Mouse (Mus musculus) midbrain, embryonic 15.5 days (tissue): ENCODE results near the gene Sipa1. TPM values are rescaled to one million over a fixed set of nuclear protein-coding genes. Genes with fewer than 3 reads are reported as not detected.
A peak's percentile ranks its signal among the peaks of the same experiment; 100 is the strongest.

Experiments
- ATAC-seq: fragments of 200-750 bp; cut with Nextera tagmentation; replicated peaks from 2 replicates; pipeline ENCODE4 v1.8.0; 2017; ENCODE audit warnings: moderate TSS enrichment
- H3K27ac ChIP-seq: fragments of 300-500 bp; sonication (generic); 2 replicates; pipeline ENCODE4 v1.5.1; 2015; ENCODE audit warnings: mild to moderate bottlenecking, inconsistent platforms
- H3K27me3 ChIP-seq: fragments of 300-500 bp; sonication (generic); replicated peaks from 2 replicates; pipeline ENCODE4 v1.6.1; 2015; ENCODE audit warnings: inconsistent platforms
- H3K36me3 ChIP-seq: fragments of 300-500 bp; sonication (generic); replicated peaks from 2 replicates; pipeline ENCODE4 v1.6.1; 2015; ENCODE audit warnings: inconsistent platforms
- H3K4me1 ChIP-seq: fragments of 300-500 bp; sonication (generic); 2 replicates; pipeline ENCODE4 v1.6.1; 2015; ENCODE audit warnings: inconsistent platforms
- H3K4me2 ChIP-seq: fragments of 300-500 bp; sonication (generic); 2 replicates; pipeline ENCODE4 v1.6.1; 2015; ENCODE audit warnings: inconsistent platforms, mild to moderate bottlenecking, moderate library complexity
- H3K4me3 ChIP-seq: fragments of 300-500 bp; sonication (generic); 2 replicates; pipeline ENCODE4 v1.5.1; 2015; ENCODE audit warnings: mild to moderate bottlenecking, inconsistent platforms
- H3K9ac ChIP-seq: fragments of 300-500 bp; sonication (generic); 2 replicates; pipeline ENCODE4 v1.6.1; 2015; ENCODE audit warnings: mild to moderate bottlenecking, inconsistent platforms
- H3K9me3 ChIP-seq: fragments of 300-500 bp; sonication (generic); 2 replicates; pipeline ENCODE4 v1.6.1; 2016; ENCODE audit warnings: inconsistent platforms
- whole genome bisulfite sequencing: fragments of 180-500 bp; shearing (Covaris S2); methylation state at CpG from one replicate; pipeline ENCODE4 v1.1.7; 2015; ENCODE audit warnings: mixed read lengths; 5-methylcytosine and 5-hydroxymethylcytosine counted together
- polyA plus RNA-seq: library from polyadenylated mRNA; unstranded; fragments of >200 nt; fragmentation: Nextera tagmentation; extraction: Ambion mirVana; gene quantifications from 2 replicates; pipeline ENCODE4 v1.2.1, GENCODE M21; 2015

Gene Sipa1
- 17.1 and 19.6 TPM in 2 replicates for polyA plus RNA-seq

DNA sequence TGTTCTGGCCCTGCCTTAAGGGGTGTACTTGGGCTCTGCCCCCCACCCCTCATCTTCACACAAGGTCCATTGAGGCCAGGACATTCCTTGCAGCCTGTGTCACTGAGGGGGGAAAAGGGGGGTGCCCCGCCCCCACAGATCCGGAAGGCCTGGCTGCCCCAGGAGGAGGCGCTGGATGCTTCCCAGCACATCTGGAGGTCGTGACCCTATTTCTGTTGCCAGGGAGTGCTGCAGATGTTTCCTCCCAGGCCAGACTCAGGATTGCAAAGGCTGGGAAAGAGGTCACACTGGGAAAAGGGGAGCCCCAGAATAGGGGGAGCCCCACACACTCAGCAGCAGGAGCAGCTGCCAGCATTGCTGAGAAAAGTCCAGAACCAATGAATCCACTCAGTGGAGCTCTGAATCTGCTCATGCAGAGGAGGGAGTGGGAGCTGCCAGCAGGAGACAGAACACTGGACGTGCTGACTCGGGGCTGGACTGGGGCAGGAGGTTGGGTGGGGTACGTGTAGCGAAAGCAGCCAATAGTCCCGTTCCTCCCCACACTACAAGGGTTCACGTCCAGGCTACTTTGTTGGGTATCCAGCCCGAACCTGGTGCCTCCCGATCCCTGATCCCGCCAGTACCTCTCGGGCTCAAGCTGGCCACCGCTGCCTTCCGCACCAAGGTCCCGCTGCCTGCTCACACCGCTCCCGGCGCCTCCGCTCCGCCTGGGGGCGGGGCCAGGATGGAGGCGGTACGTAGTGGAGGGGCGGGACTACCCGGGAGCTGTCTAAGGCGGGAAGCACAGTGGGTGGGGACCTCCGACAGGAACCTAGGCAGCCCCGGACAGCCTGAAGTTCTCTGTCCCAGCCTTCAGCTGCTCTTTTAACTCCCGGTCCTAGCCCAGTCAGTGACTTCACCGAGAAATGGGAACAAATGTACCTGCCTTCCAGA, at the start of gene Sipa1:
TSS of gene Sipa1 (minus strand) at position 727 of the 933 bp plus-strand sequence.
- WGBS: 2% methylated on average over 32 of the region's 32 CpGs
- no peaks in the 10 kb centered on the region for H3K27me3 ChIP-seq

GRCm38 (mm10) chr19:5713255-5713654, 49.7 kb upstream of the Sipa1 start:
- H3K9ac ChIP-seq: no peak overlapping the region

More for the DNA sequence above, at the start of gene Sipa1:
- Histone ChIP-seq H3K36me3 (peaks cover 27% of the 10 kb centered on the region), H3K27ac (peak within 1 kb of the TSS; percentile 57), H3K4me3 (peak within 1 kb of the TSS; percentile 36), H3K4me1 (peaks cover 14% of the 10 kb centered on the region), H3K9me3 (no peaks in the 10 kb centered on the region), H3K4me2 (peak within 1 kb of the TSS; percentile 49), H3K9ac (peak within 1 kb of the TSS; percentile 33; the same call in 1 of the 2 replicates)
- ATAC-seq: peak; percentile 82

GRCm38 (mm10) chr19:5711907-5712460, 48.5 kb upstream of the Sipa1 start:
- H3K27ac ChIP-seq: no peak overlapping the region
- WGBS: 91% methylated on average over 14 of the region's 14 CpGs
- H3K36me3 ChIP-seq: peaks cover 22% of the 10 kb centered on the region

More at GRCm38 (mm10) chr19:5713255-5713654, 49.7 kb upstream of the Sipa1 start:
- 84% methylated on average over 5 of the region's 5 CpGs for WGBS
- Histone ChIP-seq H3K36me3 (peaks cover 21% of the 10 kb centered on the region), H3K4me1 (peaks cover 31% of the 10 kb centered on the region), H3K27ac (no peak overlapping the region), H3K9me3 (no peaks in the 10 kb centered on the region), H3K4me3 (no peak overlapping the region), H3K4me2 (peak overlapping the region; percentile 56), H3K27me3 (no peaks in the 10 kb centered on the region)
- ATAC-seq: no peak

GRCm38 (mm10) chr19:5711218-5711617, 47.7 kb upstream of the Sipa1 start:
- Histone ChIP-seq H3K9me3 (no peaks in the 10 kb centered on the region), H3K9ac (no peak overlapping the region), H3K36me3 (peaks cover 22% of the 10 kb centered on the region), H3K4me3 (no peak overlapping the region), H3K4me1 (peaks cover 21% of the 10 kb centered on the region), H3K27ac (no peak overlapping the region), H3K4me2 (no peak overlapping the region), H3K27me3 (no peaks in the 10 kb centered on the region)
- 10% methylated on average over 3 of the region's 3 CpGs for WGBS
- ATAC-seq: no peak

More at GRCm38 (mm10) chr19:5711907-5712460, 48.5 kb upstream of the Sipa1 start:
- Histone ChIP-seq H3K4me1 (peaks cover 28% of the 10 kb centered on the region), H3K4me3 (no peak overlapping the region), H3K4me2 (no peak overlapping the region), H3K9ac (no peak overlapping the region), H3K9me3 (no peaks in the 10 kb centered on the region), H3K27me3 (no peaks in the 10 kb centered on the region)
- ATAC-seq: no peak

- no peaks in the 10 kb centered on the region for H3K9me3 ChIP-seq
- H3K4me3 ChIP-seq: no peak overlapping the region
- no peak for ATAC-seq
- no peak overlapping the region for H3K27ac ChIP-seq
- H3K27me3 ChIP-seq: no peaks in the 10 kb centered on the region
- H3K4me1 ChIP-seq: peaks cover 15% of the 10 kb centered on the region
- peaks cover 22% of the 10 kb centered on the region for H3K36me3 ChIP-seq
- H3K4me2 ChIP-seq: no peak overlapping the region
- H3K9ac ChIP-seq: no peak overlapping the region
- WGBS: 77% methylated on average over 8 of the region's 8 CpGs
Measured at GRCm38 (mm10) chr19:5710581-5710980, 47.1 kb upstream of the Sipa1 start.

- H3K36me3 ChIP-seq: peaks cover 22% of the 10 kb centered on the region
- 89% methylated on average over 6 of the region's 6 CpGs for WGBS
- no peaks in the 10 kb centered on the region for H3K27me3 ChIP-seq
Measured at GRCm38 (mm10) chr19:5710068-5710467, 46.6 kb upstream of the Sipa1 start.

DNA sequence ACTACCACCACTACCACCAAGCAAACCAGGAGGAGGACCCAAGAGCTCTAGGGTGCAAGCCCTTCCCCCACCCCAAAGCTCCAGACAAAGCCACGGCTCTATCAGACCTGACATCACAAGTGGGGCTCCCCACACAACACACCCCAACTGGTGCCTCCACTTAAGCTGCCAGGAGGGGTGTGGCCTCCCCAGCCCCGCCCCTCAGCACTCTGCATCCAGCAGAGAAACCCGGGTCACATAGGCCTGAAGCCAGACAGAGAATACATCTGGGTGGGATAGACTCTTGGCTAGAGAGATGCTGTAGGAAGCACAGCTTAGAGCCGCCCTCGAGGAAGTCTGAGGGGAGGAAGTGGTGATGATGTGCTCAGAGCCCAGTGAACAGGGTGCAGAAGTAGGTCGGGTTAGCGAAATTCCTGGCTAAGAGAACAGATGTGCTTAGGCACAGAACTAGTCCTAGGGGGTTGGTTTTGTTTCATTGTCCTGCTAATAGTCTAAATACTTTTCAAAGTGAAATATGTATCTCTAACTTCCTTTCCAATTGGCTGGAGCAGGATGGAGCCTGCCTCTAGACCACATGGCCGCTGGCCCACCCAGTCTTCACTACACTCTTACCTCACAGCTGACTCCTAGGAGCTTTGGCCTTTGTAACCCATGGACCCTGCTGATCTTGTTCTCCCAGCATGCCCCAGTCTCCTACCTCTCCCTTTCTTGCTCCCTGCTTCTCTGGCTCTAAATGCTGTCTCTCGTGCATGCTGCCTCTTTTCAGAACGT, 41.5 kb upstream of the Sipa1 start:
- no peaks in the 10 kb centered on the region for H3K9me3 ChIP-seq
- peaks cover 23% of the 10 kb centered on the region for H3K36me3 ChIP-seq
- no peaks in the 10 kb centered on the region for H3K27me3 ChIP-seq
- WGBS: 49% methylated on average over 10 of the region's 10 CpGs
- H3K4me1 ChIP-seq: no peaks in the 10 kb centered on the region
- H3K27ac ChIP-seq: no peak overlapping the region
- no peak for ATAC-seq
- no peak overlapping the region for H3K4me3 ChIP-seq
- H3K9ac ChIP-seq: no peak overlapping the region
- no peak overlapping the region for H3K4me2 ChIP-seq

More at GRCm38 (mm10) chr19:5710068-5710467, 46.6 kb upstream of the Sipa1 start:
- ATAC-seq: no peak
- Histone ChIP-seq H3K27ac (no peak overlapping the region), H3K9ac (no peak overlapping the region), H3K9me3 (no peaks in the 10 kb centered on the region), H3K4me2 (no peak overlapping the region), H3K4me3 (no peak overlapping the region), H3K4me1 (peaks cover 10% of the 10 kb centered on the region)

DNA sequence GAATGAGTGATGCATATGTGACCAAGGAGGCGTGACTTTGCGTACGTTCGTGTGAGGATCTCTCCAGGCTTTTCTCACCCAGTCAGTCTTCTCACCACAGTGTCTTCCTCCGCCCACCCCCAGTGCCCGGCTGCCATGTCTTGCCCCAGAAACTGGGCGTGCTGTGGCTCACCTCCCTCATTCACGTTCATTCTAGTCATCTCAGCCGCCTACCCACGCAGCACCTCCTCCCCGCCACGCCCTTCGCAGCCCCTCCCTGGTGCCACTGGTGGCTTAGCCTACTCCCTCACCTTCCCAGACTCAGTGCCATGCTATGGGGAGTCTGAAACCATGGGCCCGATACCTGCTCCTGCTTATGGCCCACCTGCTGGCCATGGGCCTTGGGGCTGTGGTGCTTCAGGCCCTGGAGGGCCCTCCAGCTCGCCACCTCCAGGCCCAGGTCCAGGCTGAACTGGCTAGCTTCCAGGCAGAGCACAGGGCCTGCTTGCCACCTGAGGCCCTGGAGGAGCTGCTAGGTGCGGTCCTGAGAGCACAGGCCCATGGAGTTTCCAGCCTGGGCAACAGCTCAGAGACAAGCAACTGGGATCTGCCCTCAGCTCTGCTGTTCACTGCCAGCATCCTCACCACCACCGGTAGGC, 40.8 kb upstream of the Sipa1 start, which contains the start of gene Kcnk7:
TSS of gene Kcnk7 (plus strand) at position 205 of the 638 bp plus-strand sequence.
- WGBS: 83% methylated on average over 17 of the region's 17 CpGs
- ATAC-seq: no peak

DNA sequence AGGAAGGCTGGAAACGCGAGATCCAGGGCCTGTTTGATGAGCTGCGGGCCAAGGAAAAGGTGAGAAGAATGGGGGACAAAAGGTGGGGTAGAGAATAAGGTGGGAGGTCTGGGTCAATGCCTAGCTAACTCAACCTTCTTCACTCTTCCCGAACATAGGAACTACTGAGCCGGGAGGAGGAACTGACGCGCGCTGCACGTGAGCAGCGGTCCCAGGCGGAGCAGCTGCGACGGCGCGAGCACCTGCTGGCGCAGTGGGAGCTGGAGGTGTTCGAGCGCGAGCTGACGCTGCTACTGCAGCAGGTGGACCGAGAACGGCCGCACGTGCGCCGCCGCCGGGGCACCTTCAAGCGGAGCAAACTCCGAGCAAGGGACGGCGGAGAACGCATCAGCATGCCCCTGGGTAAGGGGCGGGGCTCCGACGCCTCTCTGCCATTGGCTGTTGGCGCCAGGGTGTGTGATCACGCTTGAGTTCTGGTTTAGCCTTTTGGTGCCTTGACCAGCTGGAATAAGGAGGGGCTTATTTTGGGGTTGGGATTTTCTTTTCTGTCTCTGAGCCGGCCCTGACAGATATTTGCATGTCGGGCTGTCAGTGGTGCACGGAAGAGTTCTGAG, 32.4 kb upstream of the Sipa1 start:
- Histone ChIP-seq H3K4me2 (peak overlapping the region; percentile 47), H3K36me3 (peaks cover 26% of the 10 kb centered on the region; the same call in 1 of the 2 replicates), H3K27ac (no peak overlapping the region), H3K9ac (no peak overlapping the region), H3K4me3 (peak overlapping the region; percentile 33), H3K27me3 (0 out of 2 replicates have a peak, but pooled peaks cover 3% of the 10 kb centered on the region), H3K4me1 (peaks cover 30% of the 10 kb centered on the region), H3K9me3 (no peaks in the 10 kb centered on the region)
- 7% methylated on average over 41 of the region's 41 CpGs for WGBS
- ATAC-seq: no peak

More for the DNA sequence above, 40.8 kb upstream of the Sipa1 start, which contains the start of gene Kcnk7:
- H3K4me1 ChIP-seq: no peaks in the 10 kb centered on the region
- H3K9ac ChIP-seq: no peak within 1 kb of the TSS
- H3K4me3 ChIP-seq: no peak within 1 kb of the TSS
- no peaks in the 10 kb centered on the region for H3K27me3 ChIP-seq
- H3K36me3 ChIP-seq: peaks cover 22% of the 10 kb centered on the region
- no peak within 1 kb of the TSS for H3K4me2 ChIP-seq
- H3K9me3 ChIP-seq: no peaks in the 10 kb centered on the region
- H3K27ac ChIP-seq: no peak within 1 kb of the TSS

GRCm38 (mm10) chr19:5693801-5694200, 30.3 kb upstream of the Sipa1 start:
- 83% methylated on average over 6 of the region's 6 CpGs for WGBS
- no peak overlapping the region for H3K4me2 ChIP-seq
- no peak overlapping the region for H3K9ac ChIP-seq
- H3K9me3 ChIP-seq: no peaks in the 10 kb centered on the region
- ATAC-seq: no peak
- peaks cover 12% of the 10 kb centered on the region; the same call in 1 of the 2 replicates for H3K36me3 ChIP-seq
- no peak overlapping the region for H3K27ac ChIP-seq
- H3K4me3 ChIP-seq: no peak overlapping the region
- 0 out of 2 replicates have a peak, but pooled peaks cover 3% of the 10 kb centered on the region for H3K27me3 ChIP-seq
- peaks cover 49% of the 10 kb centered on the region for H3K4me1 ChIP-seq

GRCm38 (mm10) chr19:5692913-5693396, 29.4 kb upstream of the Sipa1 start:
- Histone ChIP-seq H3K4me3 (no peak overlapping the region), H3K9ac (no peak overlapping the region; the same call in 1 of the 2 replicates), H3K9me3 (no peaks in the 10 kb centered on the region), H3K27ac (no peak overlapping the region), H3K4me2 (peak overlapping the region; percentile 99), H3K4me1 (peaks cover 50% of the 10 kb centered on the region), H3K27me3 (0 out of 2 replicates have a peak, but pooled peaks cover 3% of the 10 kb centered on the region), H3K36me3 (peaks cover 6% of the 10 kb centered on the region; the same call in 1 of the 2 replicates)
- WGBS: 83% methylated on average over 10 of the region's 10 CpGs
- no peak for ATAC-seq
